Mouse (Mus musculus): Measurements from ENCODE around the gene Neil3. TPM values are rescaled to one million over a fixed set of nuclear protein-coding genes. Genes with fewer than 3 reads are reported as not detected.

Neil3 gene
- total RNA-seq (2023) = 27.5 and 39.8 TPM in 2 replicates

DNA sequence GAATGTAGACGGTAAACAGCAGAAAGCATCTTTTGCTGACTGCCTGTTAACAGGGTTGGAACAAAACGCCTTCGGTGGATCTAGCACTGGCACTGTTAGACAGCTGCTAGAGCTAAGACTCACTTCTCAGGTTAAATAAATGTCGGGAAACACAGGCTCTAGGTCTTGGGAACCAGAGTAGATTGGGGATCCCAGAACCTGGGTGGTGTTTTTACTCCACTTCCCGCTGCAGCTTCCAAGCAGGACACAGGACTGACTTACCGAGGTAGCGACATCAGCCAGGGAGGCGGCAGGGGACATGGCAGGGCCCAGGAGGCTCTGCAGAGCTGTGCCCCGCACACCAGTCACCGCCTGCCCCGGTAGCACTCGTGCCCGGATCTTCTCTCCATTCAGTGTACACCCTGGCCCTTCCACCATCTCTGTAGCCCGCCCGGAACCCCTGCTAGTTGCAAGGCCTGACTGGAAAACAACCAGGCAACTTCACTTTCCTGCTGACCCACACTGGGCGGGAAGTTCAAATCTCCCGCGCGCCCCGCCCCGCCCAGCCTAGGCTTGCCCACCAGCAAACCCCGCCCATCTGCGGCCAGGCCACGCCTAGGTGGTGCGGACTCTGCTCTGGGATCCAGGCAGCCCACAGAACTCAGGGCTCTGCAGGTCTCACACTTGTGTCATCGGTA lies at the start of gene Neil3:
Gene Neil3, minus strand, starts transcription at position 571 of the 677 bp plus-strand sequence.

Other genes starting within 250 kb of the Neil3 start
- 10.9 and 11.3 TPM in 2 replicates for gene Aga, start 127.3 kb downstream of the Neil3 start, total RNA-seq (2023)